Mouse (Mus musculus): ENCODE results near the gene Tmem41a.

GRCm38 (mm10) chr16:21984091-21984490, 36.7 kb upstream of the Tmem41a start:
- TF ChIP-seq CTCF (IDR thresholded peaks at IDR 0.05; ENCODE audit: low read depth, low read length) (no peak), POLR2AphosphoS5 (IDR thresholded peaks at IDR 0.05; ENCODE audit: insufficient replicate concordance, low read depth, low read length) (no peak)
